Mouse (Mus musculus) stomach, embryonic 14.5 days (tissue): ENCODE measurements at regions not wholly inside any gene's neighbourhood (a gene's known extent, or its start where the extent isn't known, plus 50 kb on each side); places are given as distances from the start of the nearest gene placed in this dataset.

Source experiments
- ATAC-seq: fragments of 200-750 bp; cut with Nextera tagmentation; 2 replicates; pipeline ENCODE4 v1.8.0; 2017; ENCODE audit warnings: low read depth, moderate TSS enrichment; ENCODE audit not compliant: insufficient number of reproducible peaks, insufficient read depth, low FRiP score
- H3K27ac ChIP-seq: fragments of 300-500 bp; sonication (generic); 2 replicates; pipeline ENCODE4 v1.5.1; 2014; ENCODE audit warnings: mild to moderate bottlenecking, low read length, moderate library complexity, mixed read lengths
- H3K27me3 ChIP-seq: fragments of 300-500 bp; sonication (generic); 2 replicates; pipeline ENCODE4 v1.6.1; 2014; ENCODE audit warnings: low read length, control low read depth, mixed read lengths; ENCODE audit not compliant: control insufficient read depth, insufficient read depth
- H3K36me3 ChIP-seq: fragments of 300-500 bp; sonication (generic); 2 replicates; pipeline ENCODE4 v1.6.1; 2014; ENCODE audit warnings: mild to moderate bottlenecking, control low read depth, low read length, moderate library complexity, mixed read lengths; ENCODE audit not compliant: control insufficient read depth, insufficient read depth
- H3K4me1 ChIP-seq: fragments of 300-500 bp; sonication (generic); 2 replicates; pipeline ENCODE4 v1.6.1; 2014; ENCODE audit warnings: low read length, control low read depth, mixed read lengths; ENCODE audit not compliant: control insufficient read depth, insufficient read depth
- H3K4me2 ChIP-seq: fragments of 300-500 bp; sonication (generic); replicated peaks from 2 replicates; pipeline ENCODE4 v1.6.1; 2014; ENCODE audit warnings: low read depth, low read length, control low read depth
- H3K4me3 ChIP-seq: fragments of 300-500 bp; sonication (generic); 2 replicates; pipeline ENCODE4 v1.5.1; 2014; ENCODE audit warnings: low read depth, low read length, control low read depth
- H3K9ac ChIP-seq: fragments of 300-500 bp; sonication (generic); replicated peaks from 2 replicates; pipeline ENCODE4 v1.6.1; 2014; ENCODE audit warnings: low read depth, mild to moderate bottlenecking, control low read depth, low read length, moderate library complexity, mixed read lengths
- H3K9me3 ChIP-seq: fragments of 300-500 bp; sonication (generic); 2 replicates; pipeline ENCODE4 v1.6.1; 2016; ENCODE audit warnings: low read depth, low read length, control low read depth; ENCODE audit not compliant: control insufficient read depth
- WGBS: fragments of 180-500 bp; shearing (Covaris S2); extraction: QIAGEN DNeasy Blood & Tissue Kit; methylation state at CpG from one replicate; pipeline ENCODE4 v1.1.7; 2014; 5-methylcytosine and 5-hydroxymethylcytosine counted together

DNA sequence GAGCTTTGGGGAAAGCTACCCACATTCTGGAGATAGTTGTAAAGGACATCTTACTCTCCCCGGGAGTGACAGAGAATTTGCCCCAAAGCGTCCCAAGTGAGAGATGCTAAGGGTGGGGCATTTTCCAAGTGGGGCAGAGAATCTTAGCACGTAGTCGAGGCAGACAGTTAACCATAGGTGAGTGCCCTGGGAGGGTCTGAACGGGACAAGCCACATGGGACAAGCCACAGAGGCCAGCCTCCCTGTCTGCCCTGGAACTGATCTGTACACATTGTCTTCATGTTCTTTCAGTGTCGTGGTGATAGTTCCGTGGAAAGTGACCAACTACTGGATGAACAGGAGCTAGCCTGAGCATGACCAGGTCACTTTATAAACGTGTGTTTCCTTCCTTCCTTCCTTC is 116.6 kb downstream of the Sec23ip start:
- 86% methylated on average over 8 of the region's 8 CpGs for WGBS

DNA sequence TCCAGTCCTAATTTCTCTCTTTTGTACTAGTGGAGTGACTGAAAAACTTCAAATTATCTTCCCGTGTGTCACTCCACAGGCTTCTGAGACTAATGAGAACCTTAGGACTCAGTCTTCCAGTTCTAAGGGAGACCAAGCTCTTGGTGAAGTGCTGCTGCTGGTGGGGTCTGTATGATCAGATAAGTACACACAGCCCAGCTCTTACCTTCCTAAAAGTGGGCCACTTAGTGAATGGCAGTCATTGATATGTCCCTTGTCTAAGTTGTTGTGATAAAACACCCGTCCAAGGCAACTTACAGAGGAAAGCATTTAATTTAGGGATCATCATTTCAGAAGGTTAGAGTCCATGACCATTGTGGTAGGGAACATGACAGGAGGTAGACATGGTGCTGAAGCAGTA is 124.1 kb downstream of the Sec23ip start:
- no peak for ATAC-seq
- Histone ChIP-seq H3K4me2 (no peak overlapping the region), H3K9me3 (no peaks in the 10 kb centered on the region), H3K4me3 (no peak overlapping the region), H3K27me3 (no peaks in the 10 kb centered on the region), H3K36me3 (no peaks in the 10 kb centered on the region), H3K9ac (no peak overlapping the region), H3K27ac (no peak overlapping the region), H3K4me1 (no peaks in the 10 kb centered on the region)
- WGBS = 78% methylated on average over 2 of the region's 2 CpGs

More for the DNA sequence above, 116.6 kb downstream of the Sec23ip start:
- Histone ChIP-seq H3K9me3 (no peaks in the 10 kb centered on the region), H3K4me2 (no peak overlapping the region), H3K9ac (no peak overlapping the region), H3K4me3 (no peak overlapping the region), H3K36me3 (no peaks in the 10 kb centered on the region), H3K4me1 (no peaks in the 10 kb centered on the region), H3K27ac (no peak overlapping the region), H3K27me3 (no peaks in the 10 kb centered on the region)
- ATAC-seq = no peak

DNA sequence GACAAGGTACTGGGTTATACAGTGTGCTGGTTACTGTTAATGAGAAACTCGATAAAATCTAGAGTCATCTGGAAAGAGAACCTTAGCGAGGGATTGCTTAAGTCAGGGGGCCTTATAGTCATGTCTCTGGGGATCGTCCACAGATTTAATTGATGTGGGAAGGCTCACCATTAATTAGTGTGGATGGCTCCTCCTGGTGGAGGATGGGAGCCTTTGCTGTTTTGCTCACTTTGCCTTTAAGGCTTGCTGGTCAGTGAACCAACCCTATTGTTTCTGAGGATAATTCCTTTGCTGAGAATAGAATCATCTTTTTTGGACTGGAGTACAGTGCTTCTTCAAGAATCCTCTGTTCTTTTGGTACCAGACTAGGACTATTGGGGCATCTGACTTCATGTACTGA is 139.3 kb downstream of the Sec23ip start:
- Histone ChIP-seq H3K9ac (no peak overlapping the region), H3K9me3 (no peaks in the 10 kb centered on the region), H3K27me3 (no peaks in the 10 kb centered on the region), H3K27ac (no peak overlapping the region), H3K4me3 (no peak overlapping the region), H3K4me1 (no peaks in the 10 kb centered on the region), H3K4me2 (no peak overlapping the region), H3K36me3 (no peaks in the 10 kb centered on the region)
- no peak for ATAC-seq
- 66% methylated on average over 3 of the region's 3 CpGs for WGBS

DNA sequence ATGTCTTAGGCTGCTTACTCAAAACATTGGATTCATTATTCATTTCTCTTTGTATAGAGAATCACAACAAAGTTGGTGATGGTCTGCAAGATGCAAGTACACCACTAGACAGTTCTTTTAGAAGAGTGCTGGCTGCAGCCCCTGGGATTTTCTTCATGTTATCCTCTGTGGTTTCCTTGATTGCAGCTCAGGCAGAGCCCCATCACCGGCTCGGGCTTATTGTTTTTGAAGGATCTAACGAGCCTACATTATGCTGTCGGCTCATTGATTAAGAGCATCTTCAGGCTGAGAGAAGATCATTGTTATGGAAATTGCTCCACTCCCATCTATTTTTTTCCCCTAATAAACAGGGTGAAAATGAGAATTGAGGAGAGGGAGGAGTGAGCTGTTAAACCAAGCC is 140.8 kb downstream of the Sec23ip start:
- Histone ChIP-seq H3K27me3 (no peaks in the 10 kb centered on the region), H3K4me2 (no peak overlapping the region), H3K9me3 (no peaks in the 10 kb centered on the region), H3K4me1 (no peaks in the 10 kb centered on the region), H3K4me3 (no peak overlapping the region), H3K36me3 (no peaks in the 10 kb centered on the region), H3K27ac (no peak overlapping the region), H3K9ac (no peak overlapping the region)
- WGBS = 83% methylated on average over 4 of the region's 4 CpGs
- ATAC-seq = no peak

DNA sequence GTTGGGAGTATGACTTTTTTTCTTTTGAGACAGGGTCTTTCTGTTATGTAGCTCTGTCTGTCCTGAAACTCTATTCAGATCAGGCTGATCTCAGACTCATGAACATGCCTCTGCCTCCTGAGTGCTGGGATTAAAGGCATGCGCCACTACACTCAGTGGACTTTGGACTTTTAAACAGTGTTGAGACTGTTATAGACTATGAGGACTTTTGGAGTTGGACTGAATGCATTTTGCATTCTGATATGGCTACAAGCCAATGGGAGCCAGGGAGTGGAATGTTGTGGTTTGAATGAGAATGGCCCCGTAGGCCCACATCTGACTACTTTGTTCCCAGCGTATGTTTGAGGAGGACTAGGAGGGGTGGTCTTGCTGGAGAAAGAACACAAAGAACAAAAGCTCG is 165.4 kb downstream of the Sec23ip start:
- Histone ChIP-seq H3K27ac (no peak overlapping the region), H3K9ac (no peak overlapping the region), H3K4me1 (no peaks in the 10 kb centered on the region), H3K9me3 (no peaks in the 10 kb centered on the region), H3K27me3 (no peaks in the 10 kb centered on the region), H3K4me3 (no peak overlapping the region), H3K4me2 (no peak overlapping the region), H3K36me3 (no peaks in the 10 kb centered on the region)
- ATAC-seq = 0 out of 2 replicates have a peak, but pooled peaks have one; percentile 79
- 79% methylated on average over 4 of the region's 4 CpGs for WGBS

DNA sequence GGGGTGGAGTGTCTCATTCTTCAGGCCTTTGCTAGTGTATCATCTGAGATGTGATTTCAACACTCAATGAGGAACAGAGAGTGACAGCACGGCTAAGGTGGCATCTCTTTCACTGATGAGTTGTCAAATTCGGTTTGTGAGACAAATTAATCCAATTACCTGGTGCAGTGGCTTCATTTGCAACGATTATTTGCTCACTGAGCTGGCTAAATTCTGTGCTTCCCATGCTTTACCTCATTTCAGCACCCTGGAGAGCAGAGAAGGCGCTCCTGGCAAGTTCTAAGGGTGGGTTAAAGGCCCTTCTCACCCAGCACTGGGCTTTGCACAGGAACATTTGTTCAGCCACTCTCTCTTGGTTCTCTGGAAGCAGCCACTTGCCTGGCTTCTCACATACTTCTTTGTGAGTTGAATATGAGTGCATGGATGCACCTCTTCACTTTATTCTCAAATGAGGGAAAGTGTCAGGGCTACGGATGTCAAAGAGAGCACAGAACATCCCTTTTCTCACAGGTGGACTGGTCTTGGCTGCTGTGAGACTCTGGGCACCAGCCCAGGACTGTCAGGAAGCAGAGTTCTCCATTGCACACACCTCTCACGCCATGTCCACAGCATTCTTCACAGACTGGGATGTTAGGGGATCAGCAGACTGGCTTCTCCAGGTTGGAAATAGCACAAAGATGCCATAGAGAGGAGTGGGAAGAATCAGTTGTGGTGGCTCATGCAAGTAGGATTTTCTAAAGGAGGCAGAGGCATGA is 193.4 kb downstream of the Sec23ip start:
- WGBS = 38% methylated on average over 6 of the region's 6 CpGs
- no peaks in the 10 kb centered on the region for H3K9me3 ChIP-seq
- no peak overlapping the region for H3K4me2 ChIP-seq
- H3K36me3 ChIP-seq = no peaks in the 10 kb centered on the region
- no peak for ATAC-seq
- H3K9ac ChIP-seq = no peak overlapping the region
- no peak overlapping the region for H3K27ac ChIP-seq
- no peaks in the 10 kb centered on the region for H3K27me3 ChIP-seq
- H3K4me3 ChIP-seq = no peak overlapping the region
- no peaks in the 10 kb centered on the region for H3K4me1 ChIP-seq

DNA sequence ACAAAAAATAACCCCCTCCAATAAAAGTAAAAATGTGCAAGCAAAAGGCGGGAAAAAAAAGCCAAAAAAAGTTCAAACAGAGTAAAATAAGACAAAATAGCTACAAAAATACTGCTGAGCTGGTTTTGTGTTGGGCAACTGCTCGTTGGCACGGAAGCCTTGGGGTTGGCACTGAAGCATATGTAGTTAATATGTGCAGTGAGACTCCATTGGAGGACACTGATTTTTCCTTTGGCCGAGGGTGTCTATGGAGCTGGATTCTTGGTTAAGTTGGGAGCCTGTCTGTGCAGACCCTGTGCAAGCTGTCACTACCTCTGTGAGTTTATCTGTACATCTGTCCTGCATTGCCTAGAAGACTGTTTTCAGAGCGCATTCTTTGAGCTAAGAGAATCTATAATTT is 215.8 kb downstream of the Sec23ip start:
- H3K27ac ChIP-seq = no peak overlapping the region
- H3K4me2 ChIP-seq = no peak overlapping the region
- no peaks in the 10 kb centered on the region for H3K9me3 ChIP-seq
- ATAC-seq = no peak
- 89% methylated on average over 5 of the region's 5 CpGs for WGBS
- H3K4me1 ChIP-seq = no peaks in the 10 kb centered on the region
- no peaks in the 10 kb centered on the region for H3K36me3 ChIP-seq
- no peak overlapping the region for H3K4me3 ChIP-seq
- no peaks in the 10 kb centered on the region for H3K27me3 ChIP-seq
- no peak overlapping the region for H3K9ac ChIP-seq

DNA sequence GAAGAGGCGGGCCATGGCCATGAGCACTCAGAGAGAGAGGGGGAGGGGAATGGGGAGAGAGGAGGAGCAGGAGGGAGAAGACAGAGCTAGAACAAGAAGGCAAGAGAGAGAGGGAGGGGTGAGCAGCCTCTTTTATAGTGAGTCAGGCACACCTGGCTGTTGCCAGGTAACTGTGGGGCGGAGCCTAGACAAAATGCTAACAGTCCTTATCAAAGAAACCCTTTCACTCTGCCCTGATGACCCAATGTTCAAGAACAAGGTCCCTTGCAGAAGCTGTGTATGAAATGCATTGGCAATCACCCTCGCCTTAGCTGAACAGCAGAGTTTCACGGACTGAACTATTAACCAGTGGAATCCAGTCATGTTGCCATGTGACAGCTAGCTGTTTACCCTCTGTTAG is 235.2 kb downstream of the Sec23ip start:
- H3K27ac ChIP-seq = no peak overlapping the region
- ATAC-seq = no peak

DNA sequence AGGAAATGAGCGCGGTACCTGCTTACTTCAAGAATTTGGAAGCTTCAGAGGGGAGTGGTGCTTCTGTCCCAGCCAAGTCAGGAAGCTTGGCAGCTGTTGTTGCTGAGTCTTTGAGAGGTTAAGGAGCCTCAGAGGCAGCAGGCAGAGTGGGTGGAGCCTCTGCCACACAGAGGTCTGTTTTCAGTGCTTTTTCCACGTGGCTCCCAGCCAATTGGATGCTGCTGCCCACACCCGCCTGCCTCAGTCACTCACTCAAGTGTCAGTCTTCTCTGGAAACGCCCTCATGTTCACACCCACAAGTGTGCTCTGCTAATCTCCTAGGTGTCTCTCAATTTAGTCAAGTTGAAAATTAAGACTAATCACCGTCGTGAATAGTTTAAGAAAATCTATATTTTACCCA is 236.1 kb downstream of the Sec23ip start:
- 50% methylated on average over 7 of the region's 7 CpGs for WGBS
- no peaks in the 10 kb centered on the region for H3K36me3 ChIP-seq
- ATAC-seq = no peak

More for the DNA sequence above, 235.2 kb downstream of the Sec23ip start:
- H3K9me3 ChIP-seq = no peaks in the 10 kb centered on the region
- H3K27me3 ChIP-seq = no peaks in the 10 kb centered on the region
- H3K4me3 ChIP-seq = no peak overlapping the region
- no peak overlapping the region for H3K4me2 ChIP-seq
- H3K4me1 ChIP-seq = no peaks in the 10 kb centered on the region
- 58% methylated on average over 4 of the region's 4 CpGs for WGBS
- H3K9ac ChIP-seq = no peak overlapping the region
- no peaks in the 10 kb centered on the region for H3K36me3 ChIP-seq

More for the DNA sequence above, 236.1 kb downstream of the Sec23ip start:
- Histone ChIP-seq H3K4me3 (no peak overlapping the region), H3K4me2 (no peak overlapping the region), H3K4me1 (no peaks in the 10 kb centered on the region), H3K9me3 (no peaks in the 10 kb centered on the region), H3K9ac (no peak overlapping the region), H3K27ac (no peak overlapping the region), H3K27me3 (no peaks in the 10 kb centered on the region)
